Mouse (Mus musculus) neural tube, embryonic 14.5 days (tissue): ENCODE results near the gene Eid1. TPM values are rescaled to one million over a fixed set of nuclear protein-coding genes. Genes with fewer than 3 reads are reported as not detected.

Source experiments
- ATAC-seq: fragments of 200-750 bp; cut with Nextera tagmentation; 2 replicates; pipeline ENCODE4 v1.8.0; 2017; ENCODE audit warnings: low read depth, mild to moderate bottlenecking, moderate TSS enrichment, moderate library complexity
- H3K27ac ChIP-seq: fragments of 300-500 bp; sonication (generic); 2 replicates; pipeline ENCODE4 v1.5.1; 2014; ENCODE audit warnings: low read depth, mild to moderate bottlenecking, control low read depth, low read length, moderate library complexity, mixed read lengths
- H3K27me3 ChIP-seq: fragments of 300-500 bp; sonication (generic); 2 replicates; pipeline ENCODE4 v1.6.1; 2014; ENCODE audit warnings: low read length; ENCODE audit not compliant: control insufficient read depth, insufficient read depth
- H3K36me3 ChIP-seq: fragments of 300-500 bp; sonication (generic); 2 replicates; pipeline ENCODE4 v1.6.1; 2014; ENCODE audit warnings: low read length, mixed read lengths; ENCODE audit not compliant: control insufficient read depth, insufficient read depth
- H3K4me1 ChIP-seq: fragments of 300-500 bp; sonication (generic); 2 replicates; pipeline ENCODE4 v1.6.1; 2014; ENCODE audit warnings: low read length; ENCODE audit not compliant: control insufficient read depth, insufficient read depth
- H3K4me2 ChIP-seq: fragments of 300-500 bp; sonication (generic); 2 replicates; pipeline ENCODE4 v1.6.1; 2014; ENCODE audit warnings: mild to moderate bottlenecking, low read depth, low read length, control low read depth
- H3K4me3 ChIP-seq: fragments of 300-500 bp; sonication (generic); 2 replicates; pipeline ENCODE4 v1.5.1; 2014; ENCODE audit warnings: low read depth, low read length, control low read depth, mixed read lengths
- H3K9ac ChIP-seq: fragments of 300-500 bp; sonication (generic); replicated peaks from 2 replicates; pipeline ENCODE4 v1.6.1; 2014; ENCODE audit warnings: low read depth, mild to moderate bottlenecking, control low read depth, low read length, mixed read lengths
- H3K9me3 ChIP-seq: fragments of 300-500 bp; sonication (generic); 2 replicates; pipeline ENCODE4 v1.6.1; 2016; ENCODE audit warnings: low read length; ENCODE audit not compliant: control insufficient read depth
- WGBS: fragments of 180-500 bp; shearing (Covaris S2); extraction: QIAGEN DNeasy Blood & Tissue Kit; methylation state at CpG from one replicate; pipeline ENCODE4 v1.1.7; 2014; 5-methylcytosine and 5-hydroxymethylcytosine counted together
- polyA plus RNA-seq: library from polyadenylated mRNA; unstranded; fragments of >200 nt; fragmentation: Nextera tagmentation; extraction: Ambion mirVana; gene quantifications from 2 replicates; pipeline ENCODE4 v1.2.1, GENCODE M21; 2014

The Eid1 gene
- polyA plus RNA-seq = 524 and 526 TPM in 2 replicates

GRCm38 (mm10) chr2:125672957-125673631, at the start of gene Eid1:
Eid1 (plus strand) TSS chr2:125673095.
- H3K9ac ChIP-seq = peak within 1 kb of the TSS; percentile 96
- WGBS = under 1% methylated on average over 59 of the region's 79 CpGs
- H3K4me3 ChIP-seq = peak within 1 kb of the TSS; percentile 88
- peaks cover 11% of the 10 kb centered on the region for H3K4me1 ChIP-seq
- H3K9me3 ChIP-seq = no peaks in the 10 kb centered on the region
- peak within 1 kb of the TSS; percentile 51 for H3K4me2 ChIP-seq
- peak within 1 kb of the TSS; percentile 96 for H3K27ac ChIP-seq
- no peaks in the 10 kb centered on the region for H3K36me3 ChIP-seq
- no peaks in the 10 kb centered on the region for H3K27me3 ChIP-seq
- ATAC-seq = peak; percentile 95

- Histone ChIP-seq H3K4me2 (no peak overlapping the region), H3K36me3 (no peaks in the 10 kb centered on the region), H3K4me1 (no peaks in the 10 kb centered on the region), H3K9ac (no peak overlapping the region), H3K27me3 (no peaks in the 10 kb centered on the region), H3K27ac (no peak overlapping the region), H3K9me3 (no peaks in the 10 kb centered on the region), H3K4me3 (no peak overlapping the region)
- no peak for ATAC-seq
- WGBS = 96% methylated on average over 15 of the region's 15 CpGs
These were observed 49.7 kb upstream of the Eid1 start for GRCm38 (mm10) chr2:125623211-125623610.

- no peak overlapping the region for H3K27ac ChIP-seq
- H3K27me3 ChIP-seq = no peaks in the 10 kb centered on the region
- no peaks in the 10 kb centered on the region for H3K9me3 ChIP-seq
- 12% methylated on average over 9 of the region's 9 CpGs for WGBS
- peak overlapping the region; percentile 65 for H3K9ac ChIP-seq
- H3K36me3 ChIP-seq = no peaks in the 10 kb centered on the region
- H3K4me1 ChIP-seq = no peaks in the 10 kb centered on the region
- H3K4me3 ChIP-seq = peak overlapping the region; percentile 69
- H3K4me2 ChIP-seq = peak overlapping the region; percentile 49
- ATAC-seq = no peak
These were observed 48.7 kb upstream of the Eid1 start for GRCm38 (mm10) chr2:125624127-125624685.

- H3K4me2 ChIP-seq = peak within 1 kb of the TSS; percentile 52
- no peaks in the 10 kb centered on the region for H3K4me1 ChIP-seq
- no peak within 1 kb of the TSS for H3K27ac ChIP-seq
- no peaks in the 10 kb centered on the region for H3K27me3 ChIP-seq
- H3K4me3 ChIP-seq = peak within 1 kb of the TSS; percentile 69
- no peaks in the 10 kb centered on the region for H3K9me3 ChIP-seq
- WGBS = under 1% methylated on average over 44 of the region's 50 CpGs
- ATAC-seq = peak; percentile 99
- H3K36me3 ChIP-seq = no peaks in the 10 kb centered on the region
- peak within 1 kb of the TSS; percentile 65 for H3K9ac ChIP-seq
These were observed 48.0 kb upstream of the Eid1 start, which contains the start of gene Cep152 for GRCm38 (mm10) chr2:125624837-125625351. Cep152 (minus strand) TSS chr2:125625113.

- no peak overlapping the region for H3K9ac ChIP-seq
- no peaks in the 10 kb centered on the region for H3K4me1 ChIP-seq
- ATAC-seq = no peak
- H3K4me3 ChIP-seq = no peak overlapping the region
- H3K4me2 ChIP-seq = no peak overlapping the region
- no peaks in the 10 kb centered on the region for H3K9me3 ChIP-seq
- 64% methylated on average over 4 of the region's 4 CpGs for WGBS
- no peak overlapping the region for H3K27ac ChIP-seq
- H3K27me3 ChIP-seq = no peaks in the 10 kb centered on the region
- no peaks in the 10 kb centered on the region for H3K36me3 ChIP-seq
These were observed 46.4 kb upstream of the Eid1 start for GRCm38 (mm10) chr2:125626536-125626935.

GRCm38 (mm10) chr2:125628487-125628886, 44.4 kb upstream of the Eid1 start:
- H3K27ac ChIP-seq = no peak overlapping the region
- H3K4me3 ChIP-seq = no peak overlapping the region
- no peak overlapping the region for H3K4me2 ChIP-seq
- ATAC-seq = no peak
- H3K27me3 ChIP-seq = no peaks in the 10 kb centered on the region
- no peak overlapping the region for H3K9ac ChIP-seq
- no peaks in the 10 kb centered on the region for H3K36me3 ChIP-seq
- no peaks in the 10 kb centered on the region for H3K9me3 ChIP-seq
- no peaks in the 10 kb centered on the region for H3K4me1 ChIP-seq
- WGBS = 88% methylated on average over 6 of the region's 6 CpGs

- Histone ChIP-seq H3K4me1 (no peaks in the 10 kb centered on the region), H3K9ac (no peak overlapping the region), H3K27ac (no peak overlapping the region), H3K4me2 (no peak overlapping the region), H3K36me3 (no peaks in the 10 kb centered on the region), H3K9me3 (no peaks in the 10 kb centered on the region), H3K4me3 (no peak overlapping the region), H3K27me3 (no peaks in the 10 kb centered on the region)
- ATAC-seq = no peak
- WGBS = 94% methylated on average over 2 of the region's 2 CpGs
These were observed 42.9 kb upstream of the Eid1 start for GRCm38 (mm10) chr2:125630010-125630409.

- Histone ChIP-seq H3K4me1 (no peaks in the 10 kb centered on the region), H3K36me3 (no peaks in the 10 kb centered on the region), H3K9me3 (no peaks in the 10 kb centered on the region), H3K9ac (no peak overlapping the region), H3K4me3 (no peak overlapping the region), H3K4me2 (no peak overlapping the region), H3K27me3 (no peaks in the 10 kb centered on the region), H3K27ac (no peak overlapping the region)
- WGBS = 78% methylated on average over 7 of the region's 7 CpGs
- no peak for ATAC-seq
These were observed 35.6 kb upstream of the Eid1 start for GRCm38 (mm10) chr2:125637331-125637730.

- no peak for ATAC-seq
- Histone ChIP-seq H3K4me2 (no peak overlapping the region), H3K4me3 (no peak overlapping the region), H3K27ac (no peak overlapping the region), H3K4me1 (no peaks in the 10 kb centered on the region), H3K9ac (no peak overlapping the region), H3K36me3 (no peaks in the 10 kb centered on the region), H3K9me3 (no peaks in the 10 kb centered on the region), H3K27me3 (no peaks in the 10 kb centered on the region)
- 67% methylated on average over 6 of the region's 6 CpGs for WGBS
These were observed 28.0 kb upstream of the Eid1 start for GRCm38 (mm10) chr2:125644912-125645311.
